Mouse (Mus musculus): ENCODE data around the gene Gse1.

- TF ChIP-seq EP300 (IDR thresholded peaks at IDR 0.05; ENCODE audit: insufficient read depth, low read depth, low read length) = no peak
- TF ChIP-seq CTCF (IDR thresholded peaks at IDR 0.05) = no peak
- no peak for TF ChIP-seq POLR2A (IDR thresholded peaks at IDR 0.05; ENCODE audit: insufficient read depth, low read depth, low read length)
These were observed 332.3 kb downstream of the Gse1 start for GRCm38 (mm10) chr8:120560535-120560934.

Data from heart, adult 2 months (tissue).